Mouse (Mus musculus) embryonic facial prominence, embryonic 14.5 days (tissue): ENCODE data around the gene Htr3b. TPM values are rescaled to one million over a fixed set of nuclear protein-coding genes. Genes with fewer than 3 reads are reported as not detected.

Source experiments
- ATAC-seq: fragments of 200-750 bp; cut with Nextera tagmentation; 2 replicates; pipeline ENCODE4 v1.8.0; 2017; ENCODE audit warnings: low read depth, moderate number of reproducible peaks, moderate TSS enrichment
- DNase-seq: peaks from one replicate; pipeline ENCODE4 v3.0.0-alpha.2; 2015; ENCODE audit warnings: low spot score
- H3K27ac ChIP-seq: fragments of 300-500 bp; sonication (generic); replicated peaks from 2 replicates; pipeline ENCODE4 v1.5.1; 2014; ENCODE audit warnings: low read depth, mild to moderate bottlenecking, low read length, moderate library complexity
- H3K27me3 ChIP-seq: fragments of 300-500 bp; sonication (generic); replicated peaks from 2 replicates; pipeline ENCODE4 v1.6.1; 2014; ENCODE audit warnings: low read length; ENCODE audit not compliant: control insufficient read depth, insufficient read depth
- H3K36me3 ChIP-seq: fragments of 300-500 bp; sonication (generic); 2 replicates; pipeline ENCODE4 v1.6.1; 2014; ENCODE audit warnings: low read length, mixed read lengths; ENCODE audit not compliant: control insufficient read depth, insufficient read depth
- H3K4me1 ChIP-seq: fragments of 300-500 bp; sonication (generic); 2 replicates; pipeline ENCODE4 v1.6.1; 2014; ENCODE audit warnings: antibody characterized with exemption, low read length; ENCODE audit not compliant: control insufficient read depth, insufficient read depth
- H3K4me2 ChIP-seq: fragments of 300-500 bp; sonication (generic); 2 replicates; pipeline ENCODE4 v1.6.1; 2014; ENCODE audit warnings: low read depth, mild to moderate bottlenecking, low read length, moderate library complexity, mixed read lengths
- H3K4me3 ChIP-seq: fragments of 300-500 bp; sonication (generic); 2 replicates; pipeline ENCODE4 v1.5.1; 2014; ENCODE audit warnings: low read depth, mild to moderate bottlenecking, low read length
- H3K9ac ChIP-seq: fragments of 300-500 bp; sonication (generic); 2 replicates; pipeline ENCODE4 v1.6.1; 2014; ENCODE audit warnings: low read depth, mild to moderate bottlenecking, low read length, moderate library complexity, mixed read lengths
- H3K9me3 ChIP-seq: fragments of 300-500 bp; sonication (generic); 2 replicates; pipeline ENCODE4 v1.6.1; 2016; ENCODE audit warnings: low read length; ENCODE audit not compliant: control insufficient read depth
- WGBS: fragments of 180-500 bp; shearing (Covaris S2); extraction: QIAGEN DNeasy Blood & Tissue Kit; methylation state at CpG from one replicate; pipeline ENCODE4 v1.1.7; 2014; 5-methylcytosine and 5-hydroxymethylcytosine counted together
- polyA plus RNA-seq: library from polyadenylated mRNA; unstranded; fragments of >200 nt; fragmentation: Nextera tagmentation; extraction: Ambion mirVana; gene quantifications from 2 replicates; pipeline ENCODE4 v1.2.1, GENCODE M21; 2014

The Htr3b gene
- polyA plus RNA-seq, result 1.1 TPM in 2 replicates

GRCm38 (mm10) chr9:48964587-48965040, at the start of gene Htr3b:
Htr3b (minus strand) TSS chr9:48964990.
- H3K27ac ChIP-seq, result no peak within 1 kb of the TSS
- no peaks in the 10 kb centered on the region for H3K36me3 ChIP-seq
- no peak within 1 kb of the TSS for H3K4me3 ChIP-seq
- WGBS, result 68% methylated on average over 7 of the region's 7 CpGs
- H3K9ac ChIP-seq, result no peak within 1 kb of the TSS
- no peaks in the 10 kb centered on the region for H3K4me1 ChIP-seq
- H3K4me2 ChIP-seq, result no peak within 1 kb of the TSS
- ATAC-seq (no peak), DNase-seq (no peak)
- H3K9me3 ChIP-seq, result no peaks in the 10 kb centered on the region
- peaks cover 10% of the 10 kb centered on the region; the same call in 1 of the 2 replicates for H3K27me3 ChIP-seq

GRCm38 (mm10) chr9:48999256-48999655, 34.5 kb upstream of the Htr3b start:
- Histone ChIP-seq H3K9ac (0 out of 2 replicates have a peak overlapping the region, but pooled peaks have one; percentile 5), H3K9me3 (no peaks in the 10 kb centered on the region), H3K4me1 (no peaks in the 10 kb centered on the region), H3K4me2 (no peak overlapping the region), H3K27ac (no peak overlapping the region), H3K36me3 (peaks cover 26% of the 10 kb centered on the region), H3K27me3 (no peaks in the 10 kb centered on the region), H3K4me3 (no peak overlapping the region)
- DNase-seq, result peak; percentile 51
- WGBS, result 77% methylated on average over 6 of the region's 6 CpGs
- ATAC-seq, result no peak

- Histone ChIP-seq H3K27me3 (no peaks in the 10 kb centered on the region), H3K36me3 (no peaks in the 10 kb centered on the region), H3K9me3 (no peaks in the 10 kb centered on the region), H3K4me2 (no peak overlapping the region), H3K4me3 (no peak overlapping the region), H3K27ac (no peak overlapping the region), H3K4me1 (no peaks in the 10 kb centered on the region), H3K9ac (no peak overlapping the region)
- ATAC-seq (no peak), DNase-seq (no peak)
- WGBS, result 90% methylated on average over 1 of the region's 1 CpGs
Measured at GRCm38 (mm10) chr9:48995735-48996134, 30.9 kb upstream of the Htr3b start.

- ATAC-seq, result no peak
Measured at GRCm38 (mm10) chr9:48994779-48995178, 30.0 kb upstream of the Htr3b start.

GRCm38 (mm10) chr9:48991671-48992070, 26.9 kb upstream of the Htr3b start:
- Histone ChIP-seq H3K27ac (no peak overlapping the region), H3K4me3 (no peak overlapping the region), H3K9ac (no peak overlapping the region), H3K36me3 (no peaks in the 10 kb centered on the region), H3K4me1 (peaks cover 9% of the 10 kb centered on the region), H3K4me2 (no peak overlapping the region), H3K9me3 (no peaks in the 10 kb centered on the region), H3K27me3 (no peaks in the 10 kb centered on the region)
- 68% methylated on average over 5 of the region's 5 CpGs for WGBS
- no peak for DNase-seq
- ATAC-seq, result no peak

More at GRCm38 (mm10) chr9:48994779-48995178, 30.0 kb upstream of the Htr3b start:
- no peak for DNase-seq
- Histone ChIP-seq H3K4me2 (no peak overlapping the region), H3K36me3 (no peaks in the 10 kb centered on the region), H3K4me3 (no peak overlapping the region), H3K9me3 (no peaks in the 10 kb centered on the region), H3K27ac (no peak overlapping the region), H3K4me1 (no peaks in the 10 kb centered on the region), H3K9ac (no peak overlapping the region), H3K27me3 (no peaks in the 10 kb centered on the region)
- 92% methylated on average over 7 of the region's 7 CpGs for whole genome bisulfite sequencing

GRCm38 (mm10) chr9:48987201-48988101, 22.7 kb upstream of the Htr3b start:
- Histone ChIP-seq H3K9ac (peak overlapping the region; percentile 21), H3K36me3 (no peaks in the 10 kb centered on the region), H3K4me3 (peak overlapping the region; percentile 85), H3K4me2 (peak overlapping the region; percentile 77), H3K4me1 (peaks cover 10% of the 10 kb centered on the region), H3K27ac (no peak overlapping the region), H3K9me3 (no peaks in the 10 kb centered on the region), H3K27me3 (no peaks in the 10 kb centered on the region)
- 27% methylated on average over 12 of the region's 12 CpGs for WGBS
- ATAC-seq (no peak), DNase-seq (peak; percentile 32)

GRCm38 (mm10) chr9:48986616-48987141, 21.9 kb upstream of the Htr3b start:
- Histone ChIP-seq H3K9me3 (no peaks in the 10 kb centered on the region), H3K4me2 (peak overlapping the region; percentile 77), H3K27ac (no peak overlapping the region), H3K36me3 (no peaks in the 10 kb centered on the region), H3K27me3 (no peaks in the 10 kb centered on the region), H3K9ac (peak overlapping the region; percentile 41; the same call in 1 of the 2 replicates), H3K4me3 (peak overlapping the region; percentile 85), H3K4me1 (peaks cover 10% of the 10 kb centered on the region)
- 23% methylated on average over 7 of the region's 7 CpGs for WGBS
- no peak for DNase-seq
- ATAC-seq, result no peak

GRCm38 (mm10) chr9:48985708-48986088, 20.9 kb upstream of the Htr3b start:
- Histone ChIP-seq H3K9me3 (no peaks in the 10 kb centered on the region), H3K36me3 (no peaks in the 10 kb centered on the region), H3K4me3 (peak overlapping the region; percentile 85), H3K4me2 (peak overlapping the region; percentile 77), H3K27me3 (no peaks in the 10 kb centered on the region), H3K4me1 (peaks cover 10% of the 10 kb centered on the region), H3K9ac (peak overlapping the region; percentile 85), H3K27ac (peak overlapping the region; percentile 82)
- WGBS, result 0% methylated on average over 19 of the region's 20 CpGs
- DNase-seq (no peak), ATAC-seq (no peak)
